Mouse (Mus musculus) ES-CJ7 (cell line): ENCODE data around the gene Gm5431.

ENCODE experiments used
- DNase-seq: peaks from one replicate; pipeline ENCODE4 v3.0.0; 2011; ENCODE audit warnings: low read depth, low spot score

Gm5431 gene

DNA sequence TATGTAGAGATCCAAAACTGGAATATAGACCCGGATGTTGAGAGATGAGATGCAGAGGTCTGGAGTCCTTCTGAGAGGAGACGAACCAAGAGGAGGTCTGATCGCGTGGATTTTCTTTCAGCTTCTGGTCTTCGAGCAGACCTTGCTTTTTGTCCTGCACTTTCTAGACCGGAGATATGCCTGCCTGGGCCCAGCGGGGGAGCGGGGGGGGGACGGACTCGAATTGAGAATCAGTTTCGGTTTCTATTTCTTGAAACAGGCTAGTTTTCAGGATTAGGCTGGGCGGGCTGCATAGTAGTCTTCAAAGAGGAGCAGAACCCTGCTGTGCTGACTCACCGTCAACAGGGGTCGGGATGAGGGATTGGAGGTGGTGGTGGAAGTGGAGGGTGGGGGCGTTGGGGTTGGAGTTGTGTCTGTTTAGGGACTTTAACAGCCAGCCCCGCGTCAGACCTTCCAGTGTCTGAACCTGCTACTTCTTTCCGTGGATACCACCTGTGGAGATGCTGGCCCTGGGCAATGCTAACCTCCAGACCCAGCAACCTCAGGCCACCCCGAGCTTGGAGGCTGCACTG, 30.7 kb downstream of the Gm5431 start, which contains the start of gene Irgm1:
Gene Irgm1 (minus strand): TSS at position 483 of the 572 bp plus-strand sequence.
- peak; percentile 81 for DNase-seq

DNA sequence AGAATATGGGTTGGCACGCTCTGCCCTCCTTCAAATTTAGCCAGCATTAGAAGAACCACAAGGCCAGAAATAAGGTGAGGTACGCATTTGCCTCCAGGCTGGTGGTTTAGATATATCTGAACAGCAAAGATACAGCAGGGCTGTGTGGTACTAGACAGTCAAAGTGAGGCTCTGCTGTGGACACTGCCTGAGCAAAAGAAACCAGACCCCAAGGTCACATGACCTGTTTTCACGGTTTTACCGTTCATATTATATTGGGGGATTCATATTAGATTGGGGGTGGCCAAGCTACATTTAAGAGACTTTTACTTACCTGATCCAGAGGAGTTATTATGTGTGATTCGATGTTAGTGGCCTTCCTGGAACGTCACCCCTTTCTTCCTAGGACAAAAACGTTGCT, 31.2 kb downstream of the Gm5431 start:
- DNase-seq = no peak

GRCm38 (mm10) chr11:48869380-48870110, 32.5 kb downstream of the Gm5431 start:
- no peak for DNase-seq

DNA sequence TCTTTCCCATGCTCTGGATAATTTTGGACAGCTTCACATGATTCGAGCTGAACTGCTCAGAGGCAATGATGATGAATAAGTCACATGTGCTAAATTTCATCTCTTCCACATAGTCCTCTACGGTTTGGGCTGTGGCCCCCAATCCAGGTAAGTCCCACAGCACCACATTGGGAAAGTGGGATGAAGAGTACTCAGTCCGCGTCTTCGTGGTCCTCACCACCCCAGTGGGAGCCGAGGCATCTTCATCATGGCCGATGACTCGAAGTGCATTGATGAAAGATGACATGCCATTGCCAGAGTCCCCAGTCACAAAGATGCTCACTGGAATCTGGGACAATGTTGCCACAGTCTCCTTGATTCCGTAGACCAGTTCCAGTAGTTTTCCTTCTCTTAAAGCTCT, 35.5 kb downstream of the Gm5431 start:
- DNase-seq = no peak

DNA sequence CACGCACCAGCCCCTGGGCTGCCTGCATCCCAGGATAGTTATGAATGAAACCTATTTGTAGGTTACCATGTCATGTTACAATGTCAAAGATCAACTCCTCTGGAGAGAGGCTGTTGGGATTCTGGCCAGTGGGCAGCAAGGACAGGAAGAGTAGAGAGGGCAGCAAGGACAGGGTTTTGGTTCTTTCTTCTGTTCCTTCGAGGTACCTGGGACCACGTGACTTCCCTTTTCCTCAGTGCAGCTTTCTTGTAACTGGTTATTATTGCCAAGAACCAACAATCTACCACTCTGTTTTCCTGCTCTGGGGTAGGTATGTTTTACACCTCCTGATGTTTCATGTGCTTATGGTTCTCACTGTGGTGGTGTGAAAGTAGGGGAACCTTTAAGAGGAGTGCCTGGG, 38.2 kb downstream of the Gm5431 start:
- DNase-seq = no peak

- peak; percentile 67 for DNase-seq
These were observed 39.2 kb downstream of the Gm5431 start for GRCm38 (mm10) chr11:48862784-48863319.

- peak; percentile 81 for DNase-seq
These were observed 43.0 kb downstream of the Gm5431 start for GRCm38 (mm10) chr11:48859014-48859413.

GRCm38 (mm10) chr11:48853474-48854180, 48.4 kb downstream of the Gm5431 start:
- peak; percentile 84 for DNase-seq

DNA sequence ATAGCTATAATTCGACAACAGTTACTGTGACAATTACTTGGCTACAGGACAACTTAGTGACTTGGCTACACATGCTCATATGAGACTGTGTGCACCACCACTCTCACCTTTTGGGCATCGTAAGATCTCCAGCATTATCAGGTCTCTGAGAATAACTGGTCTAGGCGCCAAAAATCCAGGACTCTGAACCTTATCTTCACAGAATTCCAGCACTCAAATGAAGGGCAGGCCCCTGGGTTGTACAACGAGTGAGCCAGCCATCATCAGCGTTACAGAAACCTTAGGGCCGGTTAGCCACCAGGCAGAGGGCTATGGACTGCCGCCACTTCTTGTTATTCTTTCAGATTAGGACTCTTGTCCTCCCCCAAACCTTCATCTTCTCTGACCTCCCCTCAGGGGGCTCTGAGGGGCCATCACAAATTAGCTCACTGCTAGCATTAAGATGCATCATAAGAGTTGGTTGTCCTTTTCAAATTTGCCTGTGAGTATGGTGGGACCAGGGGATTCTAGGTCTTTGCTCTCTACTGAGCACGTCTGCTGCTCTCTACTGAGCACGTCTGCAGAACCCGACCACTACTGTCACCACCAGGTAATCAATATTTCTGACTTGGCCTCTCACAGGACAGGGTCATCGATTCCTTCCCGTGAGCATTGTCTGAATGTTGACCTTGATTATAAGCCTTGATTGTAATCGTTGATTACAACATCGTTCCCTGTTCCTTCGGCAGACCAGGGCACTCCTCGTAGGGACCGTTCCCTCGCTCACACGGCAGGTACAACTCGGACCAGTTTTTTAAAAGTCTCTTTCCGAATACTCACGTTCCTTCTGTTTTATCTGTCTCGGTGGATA, 49.2 kb downstream of the Gm5431 start:
- peak; percentile 44 for DNase-seq

DNA sequence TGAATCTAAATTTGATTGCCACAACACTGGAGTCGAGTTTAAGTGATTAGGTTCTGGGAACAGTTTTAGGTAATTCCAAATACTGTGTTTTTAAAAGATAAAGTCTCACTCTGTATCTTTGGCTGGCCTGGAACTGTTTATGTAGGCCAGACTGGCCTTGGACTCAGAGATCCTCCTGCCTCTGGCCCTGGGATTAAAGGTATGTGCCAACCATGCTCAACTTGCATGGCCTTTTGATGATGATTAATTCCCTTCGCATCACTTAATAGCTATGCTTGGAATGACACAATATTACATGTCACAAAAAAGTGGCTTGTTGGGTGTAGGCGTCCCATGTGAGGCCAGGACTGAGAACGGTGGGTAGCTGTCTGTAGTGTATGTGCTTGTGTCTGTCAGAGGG, 49.8 kb downstream of the Gm5431 start:
- DNase-seq = no peak

- DNase-seq = peak; percentile 94
These were observed 50.6 kb downstream of the Gm5431 start for GRCm38 (mm10) chr11:48851270-48851995.

DNA sequence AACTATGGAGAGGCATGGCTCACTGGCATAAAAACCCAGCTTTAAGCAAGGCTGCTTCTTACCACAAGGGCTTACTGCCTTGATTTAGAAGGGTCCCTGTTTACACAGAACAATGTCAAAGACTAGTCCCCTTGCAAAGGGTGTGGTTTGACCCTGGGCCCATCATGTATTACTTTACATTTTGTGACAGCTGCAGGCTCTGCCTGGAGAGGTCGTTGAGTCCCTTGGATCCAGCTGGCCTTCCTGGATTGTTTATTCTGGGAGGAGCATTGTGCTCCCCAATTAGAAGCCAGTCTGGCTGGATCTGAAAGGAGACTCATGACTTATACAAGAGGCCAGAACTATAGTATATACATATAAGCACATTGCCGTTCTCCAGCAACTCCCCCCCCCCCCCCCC, 51.8 kb downstream of the Gm5431 start:
- peak; percentile 35 for DNase-seq

DNA sequence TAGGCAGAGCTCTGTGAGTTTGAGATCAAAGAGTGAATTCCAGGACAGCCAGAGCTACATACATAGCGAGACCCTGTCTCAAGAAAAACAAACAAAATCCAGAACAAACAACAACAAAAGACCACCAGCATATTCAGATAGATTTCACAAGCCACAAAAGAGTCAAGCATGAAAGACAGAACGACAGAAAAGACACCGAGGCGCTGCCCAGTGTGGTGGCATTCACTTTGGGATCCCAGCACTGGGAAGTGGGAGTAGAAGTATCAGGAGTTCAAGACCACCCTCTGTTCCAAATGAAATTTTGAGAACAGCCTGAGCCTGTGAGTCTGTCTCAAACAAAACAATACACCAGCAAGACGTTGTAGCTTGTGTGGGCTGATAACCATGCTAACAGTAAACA, 55.1 kb downstream of the Gm5431 start:
- no peak for DNase-seq

DNA sequence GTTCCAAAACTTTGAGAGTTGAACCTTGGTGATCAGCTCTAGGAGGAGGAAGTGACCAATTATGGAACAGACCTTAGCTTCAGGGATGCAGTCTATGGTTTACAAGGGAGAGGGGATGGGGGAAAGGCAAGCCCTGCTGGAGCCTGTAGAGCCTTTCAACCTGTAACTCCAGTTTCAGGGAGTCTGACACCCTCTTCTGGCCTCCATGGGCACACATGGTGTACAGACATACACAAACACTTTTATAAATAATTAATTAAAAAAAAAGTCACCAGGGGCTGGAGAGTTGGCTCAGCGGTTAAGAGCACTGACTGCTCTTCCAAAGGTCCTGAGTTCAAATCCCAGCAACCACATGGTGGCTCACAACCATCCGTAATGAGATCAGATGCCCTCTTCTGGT, 55.7 kb downstream of the Gm5431 start:
- peak; percentile 61 for DNase-seq

- DNase-seq = no peak
These were observed 56.7 kb downstream of the Gm5431 start for GRCm38 (mm10) chr11:48845244-48845815.

DNA sequence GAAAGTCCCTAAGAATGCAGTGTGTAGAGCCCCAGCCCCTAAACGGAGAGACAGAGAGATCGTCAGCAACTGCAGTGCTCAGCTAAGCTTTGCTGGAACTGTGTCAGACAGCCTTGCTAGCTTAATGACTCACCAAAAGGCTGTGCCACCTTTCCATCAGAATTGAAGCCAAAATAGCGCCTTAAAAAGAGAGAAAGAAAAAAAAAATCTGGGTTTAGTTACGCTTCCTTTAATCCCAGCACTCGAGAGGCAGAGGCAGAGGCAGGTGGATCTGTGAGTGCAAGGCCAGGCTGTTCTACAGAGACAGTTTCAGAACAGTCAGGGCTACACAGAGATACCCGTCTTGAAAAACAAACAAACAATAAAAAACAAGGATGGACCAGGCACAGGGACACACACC, 57.7 kb downstream of the Gm5431 start:
- DNase-seq = no peak

DNA sequence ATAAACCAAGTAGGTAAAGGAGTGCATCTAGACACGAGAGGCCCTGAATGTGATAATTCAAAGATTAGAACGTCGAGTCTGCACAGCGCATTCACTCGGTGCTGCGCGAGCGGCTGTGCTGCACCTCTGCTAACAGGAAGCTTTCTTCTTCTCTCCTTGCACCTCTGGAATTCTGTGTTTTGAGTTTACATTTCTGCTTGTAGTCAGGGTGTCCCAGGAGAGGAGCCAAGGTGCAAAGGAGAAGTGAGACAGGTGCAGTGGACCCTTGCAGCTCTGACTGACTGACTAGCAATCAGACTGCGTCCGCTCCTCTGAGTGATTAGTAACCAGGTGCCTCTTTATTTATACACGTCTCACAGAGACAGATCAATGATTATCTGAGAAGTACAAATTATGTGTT, 58.8 kb downstream of the Gm5431 start:
- no peak for DNase-seq

DNA sequence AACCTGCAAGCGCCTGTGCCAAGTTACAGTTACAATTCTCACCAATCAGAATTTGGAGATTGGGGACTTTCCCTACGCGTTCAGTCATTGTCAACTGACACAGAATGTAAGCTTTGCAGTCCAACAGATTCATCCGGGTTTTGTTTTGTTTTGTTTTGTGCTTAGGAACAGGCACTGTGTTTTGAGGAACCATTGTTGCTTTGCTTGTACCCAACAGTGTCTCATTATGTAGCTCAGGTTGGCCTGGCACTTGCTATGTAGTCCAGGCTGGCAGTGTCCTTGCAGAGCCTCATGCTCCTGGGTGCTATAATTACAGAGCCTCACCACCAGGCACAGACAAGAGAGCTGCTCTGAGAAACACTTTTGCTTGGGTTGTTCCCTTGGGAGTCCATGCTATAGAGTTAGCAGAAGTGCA, 59.6 kb downstream of the Gm5431 start:
- DNase-seq = no peak

GRCm38 (mm10) chr11:48841213-48841612, 60.8 kb downstream of the Gm5431 start:
- no peak for DNase-seq

DNA sequence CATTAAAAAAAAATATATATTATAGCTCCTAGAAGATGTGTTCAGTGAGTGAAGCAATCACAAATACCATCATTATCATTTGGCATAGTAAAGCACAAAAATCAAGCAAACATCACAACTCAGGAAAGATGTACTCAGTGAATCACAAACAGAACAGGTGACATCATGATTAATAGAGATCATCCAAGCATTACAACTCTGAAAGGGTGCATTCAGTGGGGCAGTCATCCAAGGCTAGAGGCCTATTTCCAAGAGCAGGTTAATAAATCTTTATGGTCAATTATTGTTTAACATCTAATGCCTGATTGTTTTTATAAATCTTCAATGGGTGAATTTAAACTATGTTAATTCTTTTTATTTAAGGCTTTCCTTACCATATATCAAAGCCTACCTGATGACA, 61.2 kb downstream of the Gm5431 start:
- DNase-seq = no peak
